Mouse (Mus musculus) urinary bladder, postnatal 4 days (tissue): ENCODE data around the gene Ccdc15.
A peak's percentile ranks its signal among the peaks of the same experiment; 100 is the strongest.

Experiments
- DNase-seq, 2 experiments: peaks; one replicate each; pipeline ENCODE4 v3.0.0; 2021 to 2022; ENCODE audit warnings: low spot score in 2 of 2

Gene Ccdc15

DNA sequence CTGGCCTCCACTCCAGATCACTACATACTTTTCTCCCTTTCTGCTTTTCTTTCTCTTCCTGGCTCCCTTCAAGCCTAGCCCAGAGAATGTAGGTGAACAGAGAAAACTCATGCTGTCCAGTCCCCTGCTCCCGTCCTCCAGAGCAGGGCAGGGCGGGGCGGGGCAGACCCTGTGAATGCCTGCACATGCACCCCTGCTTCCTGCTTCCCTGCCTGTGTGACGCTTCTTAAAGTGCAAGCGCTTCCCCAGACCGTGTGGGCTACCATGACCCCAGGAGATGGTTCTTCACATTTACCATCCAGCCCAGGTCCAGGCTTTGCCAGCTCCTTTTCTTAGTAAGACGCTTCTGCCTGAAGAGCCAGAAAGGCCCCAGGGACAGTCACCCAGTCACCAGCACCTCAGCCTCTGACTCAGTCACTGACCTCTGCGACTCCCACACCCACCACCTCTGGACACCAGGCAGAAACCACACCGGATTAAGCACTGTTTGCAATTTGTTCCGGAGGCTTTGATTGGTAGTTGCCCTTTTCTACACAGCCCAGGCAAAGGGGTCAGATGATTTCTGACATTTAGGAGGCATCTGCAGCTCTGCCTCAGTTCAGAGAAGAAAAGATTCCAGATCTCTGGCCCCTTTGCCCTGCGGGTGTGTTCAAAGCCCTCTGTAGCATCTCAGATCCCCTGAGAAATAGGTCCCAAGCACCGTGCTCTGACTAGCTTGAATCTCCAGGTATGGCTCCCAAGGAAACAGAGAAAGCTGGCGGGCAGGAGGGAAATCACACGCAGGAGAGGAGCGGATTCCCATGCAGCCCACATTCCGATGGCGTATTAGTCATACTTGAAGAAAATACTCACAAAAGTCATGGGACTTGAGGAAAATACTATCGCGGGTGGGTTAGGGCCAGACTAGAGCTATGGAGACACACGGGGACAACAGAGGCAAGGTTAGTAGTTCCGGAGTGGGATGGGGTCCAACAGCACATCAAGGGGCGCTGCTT is 115.7 kb downstream of the Ccdc15 start:
- DNase-seq: no peak

DNA sequence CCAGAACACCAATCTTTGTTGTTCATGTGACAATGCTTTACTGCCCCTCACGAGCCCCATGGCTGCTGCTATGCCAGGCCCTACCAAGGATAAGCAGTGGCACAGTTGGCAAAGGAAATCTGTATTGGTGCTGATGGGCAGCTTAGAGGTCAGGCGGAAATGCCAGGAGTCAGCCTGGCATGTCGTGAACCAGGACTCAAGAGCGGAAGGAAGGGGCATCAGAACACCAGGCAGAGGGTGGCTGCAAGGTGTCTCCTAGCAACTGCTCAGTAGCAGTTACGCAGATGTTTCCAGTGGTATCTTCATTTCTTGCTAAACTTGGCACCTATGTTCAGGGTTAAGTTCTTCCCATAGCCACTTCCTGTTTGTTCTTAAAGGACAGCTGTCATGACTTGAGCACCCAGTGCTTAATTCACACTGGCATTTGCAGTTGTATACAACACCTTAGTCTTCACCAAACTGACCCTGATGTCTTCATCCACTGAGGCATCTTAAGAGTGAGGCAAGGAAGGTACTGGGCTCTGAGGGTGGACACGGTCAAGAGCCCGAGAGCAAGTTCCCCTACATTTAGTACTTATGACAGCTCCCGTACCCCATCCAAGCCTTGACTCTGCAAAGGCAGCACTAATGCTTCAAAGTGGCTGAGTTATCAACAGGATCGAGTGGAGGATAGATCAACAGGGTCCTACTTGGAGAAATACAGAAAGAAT is 117.6 kb downstream of the Ccdc15 start:
- no peak for DNase-seq

DNA sequence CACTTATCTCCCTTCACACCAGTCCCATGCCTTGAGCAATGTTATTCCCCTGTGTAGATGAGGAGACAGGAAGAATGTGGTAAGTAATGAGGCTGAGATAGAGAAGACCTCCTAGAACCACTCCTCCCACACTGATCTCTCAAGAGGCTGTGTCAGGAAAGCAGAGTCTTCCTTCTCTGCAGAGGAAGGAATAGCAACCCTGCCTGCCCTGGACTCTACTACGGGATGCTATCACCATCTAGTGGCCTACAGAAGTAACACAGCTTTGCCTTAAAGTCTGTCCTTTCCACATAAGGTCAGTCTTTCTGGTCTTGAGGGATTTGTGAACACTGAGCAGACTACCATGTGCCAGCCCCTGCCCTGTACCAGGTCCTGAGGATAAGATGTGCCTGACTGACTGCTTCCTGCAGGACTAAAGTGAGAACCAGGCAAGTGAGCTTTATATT is 118.3 kb downstream of the Ccdc15 start:
- peak in 1 of 2 experiments; percentile 50 for DNase-seq
